Mouse (Mus musculus): Measurements from ENCODE around the gene Ift22.
"Not testable (repeated sequence)": the region's sequence is repeated elsewhere in the genome, so short reads cannot be mapped to it uniquely, and the experiment has no call there.

DNA sequence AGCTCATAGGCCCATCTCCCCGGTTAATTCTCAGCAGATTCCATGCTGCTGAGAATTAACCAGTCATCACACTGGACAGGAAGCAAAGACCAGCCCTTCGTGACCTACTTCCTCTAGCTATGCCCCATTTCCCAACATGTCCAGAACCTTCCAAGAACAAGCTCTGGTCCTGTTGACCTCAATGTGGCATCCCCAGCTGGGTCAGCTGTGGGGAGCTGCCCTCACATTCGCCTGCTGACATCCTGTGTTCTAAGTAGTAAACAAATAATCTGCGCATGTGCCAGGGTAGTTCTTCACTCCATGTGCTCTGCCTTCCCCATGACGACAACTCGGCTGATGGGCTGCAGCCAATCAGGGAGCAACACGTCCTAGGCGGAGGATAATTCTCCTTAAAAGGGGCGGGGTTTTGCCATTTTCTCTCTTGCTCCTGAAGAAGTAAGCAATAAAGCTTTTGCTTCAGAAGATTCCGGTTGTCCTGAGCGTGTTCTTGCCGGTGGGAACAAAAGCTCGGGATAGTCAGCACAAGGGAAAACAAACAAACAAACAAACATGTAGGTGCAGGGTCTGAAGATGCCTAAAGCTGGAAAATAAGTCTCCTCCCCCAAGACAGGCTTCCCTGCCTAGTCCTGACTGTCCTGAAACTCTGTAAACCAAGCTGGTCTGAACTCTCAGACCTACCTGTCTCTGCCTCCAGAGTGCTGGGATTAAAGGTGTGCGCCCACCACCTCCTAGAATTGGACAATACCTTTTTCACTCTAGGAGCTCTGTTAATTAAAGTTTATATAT is 41.8 kb downstream of the Ift22 start:
- TF ChIP-seq TAL1, GATA1 (IDR thresholded peaks at IDR 0.05; ENCODE audit: low read length): not testable (repeated sequence)

Measured in erythroblast, embryonic 14.5 days (primary cell).